Mouse (Mus musculus) hindbrain, embryonic 11.5 days (tissue): ENCODE results near the gene Cma2. TPM values are rescaled to one million over a fixed set of nuclear protein-coding genes. Genes with fewer than 3 reads are reported as not detected.
"Not testable (repeated sequence)": the region's sequence is repeated elsewhere in the genome, so short reads cannot be mapped to it uniquely, and the experiment has no call there.

ENCODE experiments used
- ATAC-seq: fragments of 200-750 bp; cut with Nextera tagmentation; 2 replicates; pipeline ENCODE4 v1.8.0; 2017; ENCODE audit warnings: mild to moderate bottlenecking, moderate TSS enrichment, moderate library complexity; ENCODE audit not compliant: low FRiP score
- DNase-seq: peaks from one replicate; pipeline ENCODE4 v3.0.0-alpha.2; 2015; ENCODE audit warnings: low spot score
- H3K27ac ChIP-seq: fragments of 300-500 bp; sonication (generic); 2 replicates; pipeline ENCODE4 v1.5.1; 2014; ENCODE audit warnings: mild to moderate bottlenecking, low read depth, low read length
- H3K27me3 ChIP-seq: fragments of 300-500 bp; sonication (generic); 2 replicates; pipeline ENCODE4 v1.6.1; 2014; ENCODE audit warnings: mild to moderate bottlenecking, low read length, moderate library complexity, mixed read lengths; ENCODE audit not compliant: control insufficient read depth, insufficient read depth
- H3K36me3 ChIP-seq: fragments of 300-500 bp; sonication (generic); 2 replicates; pipeline ENCODE4 v1.6.1; 2014; ENCODE audit warnings: mild to moderate bottlenecking, low read length, moderate library complexity, mixed read lengths; ENCODE audit not compliant: control insufficient read depth, insufficient read depth
- H3K4me1 ChIP-seq: fragments of 300-500 bp; sonication (generic); replicated peaks from 2 replicates; pipeline ENCODE4 v1.6.1; 2014; ENCODE audit warnings: low read length, mixed read lengths; ENCODE audit not compliant: control insufficient read depth, insufficient read depth
- H3K4me2 ChIP-seq: fragments of 300-500 bp; sonication (generic); replicated peaks from 2 replicates; pipeline ENCODE4 v1.6.1; 2014; ENCODE audit warnings: mild to moderate bottlenecking, low read depth, low read length
- H3K4me3 ChIP-seq: fragments of 300-500 bp; sonication (generic); 2 replicates; pipeline ENCODE4 v1.5.1; 2014; ENCODE audit warnings: low read depth, low read length
- H3K9ac ChIP-seq: fragments of 300-500 bp; sonication (generic); 2 replicates; pipeline ENCODE4 v1.6.1; 2014; ENCODE audit warnings: low read depth, low read length
- H3K9me3 ChIP-seq: fragments of 300-500 bp; sonication (generic); 2 replicates; pipeline ENCODE4 v1.6.1; 2016; ENCODE audit warnings: low read length; ENCODE audit not compliant: control insufficient read depth
- WGBS: fragments of 180-500 bp; shearing (Covaris S2); extraction: QIAGEN DNeasy Blood & Tissue Kit; methylation state at CpG from one replicate; pipeline ENCODE4 v1.1.7; 2014; 5-methylcytosine and 5-hydroxymethylcytosine counted together
- polyA plus RNA-seq: library from polyadenylated mRNA; unstranded; fragments of >200 nt; fragmentation: Nextera tagmentation; extraction: Ambion mirVana; gene quantifications from 2 replicates; pipeline ENCODE4 v1.2.1, GENCODE M21; 2014

Gene Cma2
- polyA plus RNA-seq, 1 experiment from 2014 or later = not detected

DNA sequence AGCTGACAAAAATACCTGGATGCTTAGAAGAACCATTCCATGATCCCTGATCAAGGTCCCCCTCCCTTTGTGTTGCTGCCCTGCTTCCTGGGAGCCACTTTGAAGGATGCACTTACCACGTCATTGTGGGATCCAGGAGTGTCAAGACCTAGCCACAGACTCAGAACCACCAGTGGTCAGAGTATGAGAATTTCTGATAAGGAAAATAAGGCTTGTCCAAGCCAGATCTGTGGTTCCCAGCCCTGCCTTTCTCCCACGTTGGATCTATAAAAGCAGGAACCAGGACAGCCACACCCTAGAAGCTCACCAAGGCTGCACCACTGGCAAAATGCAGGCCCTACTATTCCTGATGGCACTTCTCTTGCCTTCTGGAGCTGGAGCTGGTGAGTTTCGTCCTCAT lies 66.9 kb downstream of the Cma2 start, which contains the start of gene Mcpt1:
Gene Mcpt1 (plus strand): TSS at position 301 of the 400 bp plus-strand sequence.
- H3K9me3 ChIP-seq, H3K36me3 ChIP-seq, DNase-seq, H3K4me2 ChIP-seq, ATAC-seq, H3K4me3 ChIP-seq, H3K4me1 ChIP-seq, H3K9ac ChIP-seq, H3K27ac ChIP-seq, H3K27me3 ChIP-seq: not testable (repeated sequence)
- WGBS = 84% methylated on average over 3 of the region's 3 CpGs

DNA sequence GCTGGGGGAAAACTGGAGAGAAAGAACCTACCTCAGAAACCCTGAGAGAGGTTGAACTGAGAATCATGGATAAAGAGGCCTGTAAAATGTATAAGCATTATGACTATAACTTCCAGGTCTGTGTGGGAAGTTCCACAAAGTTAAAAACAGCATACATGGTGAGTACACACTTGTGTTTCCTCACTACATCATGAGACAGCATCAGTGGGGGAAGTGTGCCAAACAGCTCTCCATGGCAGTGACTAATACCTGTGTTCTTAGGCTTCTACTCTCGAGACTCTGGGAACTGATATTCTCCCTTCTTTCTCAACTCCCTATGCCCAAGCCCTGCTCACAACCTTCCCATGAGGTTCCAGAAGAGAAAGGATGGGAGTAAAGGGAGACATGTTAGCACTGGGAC lies 68.7 kb downstream of the Cma2 start:
- no peaks in the 10 kb centered on the region for H3K36me3 ChIP-seq
- H3K4me1 ChIP-seq = no peaks in the 10 kb centered on the region
- H3K4me3 ChIP-seq = no peak overlapping the region
- DNase-seq = no peak
- H3K27me3 ChIP-seq = no peaks in the 10 kb centered on the region
- no peak for ATAC-seq
- H3K9ac ChIP-seq = no peak overlapping the region
- no peak overlapping the region for H3K27ac ChIP-seq
- 67% methylated on average over 1 of the region's 1 CpGs for WGBS
- H3K9me3 ChIP-seq = no peaks in the 10 kb centered on the region
- no peak overlapping the region for H3K4me2 ChIP-seq

DNA sequence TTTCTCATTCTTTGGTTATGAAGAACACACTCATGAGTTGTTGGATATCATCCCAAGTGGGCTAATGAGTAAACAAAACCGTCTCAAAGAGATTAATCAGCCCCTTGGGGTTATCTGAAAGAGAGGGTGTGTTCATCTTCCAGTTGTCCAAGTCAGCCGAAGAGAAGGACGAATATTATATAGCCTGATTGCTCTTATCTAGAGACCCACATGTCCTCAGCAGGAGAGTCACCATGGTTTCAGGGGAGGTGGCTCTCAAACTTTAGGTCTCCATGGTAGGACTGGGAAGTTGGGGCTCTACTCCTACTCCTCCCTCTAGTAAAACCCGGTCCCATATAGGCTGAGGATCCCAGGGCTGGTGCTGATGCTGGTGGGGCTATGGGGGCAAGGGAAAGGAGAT lies 70.5 kb downstream of the Cma2 start:
- not testable (repeated sequence) for H3K4me2 ChIP-seq, H3K27me3 ChIP-seq, H3K36me3 ChIP-seq, DNase-seq, H3K27ac ChIP-seq, H3K9ac ChIP-seq, H3K9me3 ChIP-seq, H3K4me3 ChIP-seq, H3K4me1 ChIP-seq, ATAC-seq
- WGBS = 86% methylated on average over 3 of the region's 4 CpGs

Other genes starting within 250 kb of the Cma2 start
- 0.36 and 0.49 TPM in 2 replicates for gene Tgm1, start 237.1 kb upstream of the Cma2 start, polyA plus RNA-seq
- 25.3 and 27.4 TPM in 2 replicates for gene Rabggta, start 228.7 kb upstream of the Cma2 start, polyA plus RNA-seq
- 68.6 and 72.1 TPM in 2 replicates for gene Dhrs1, start 205.3 kb upstream of the Cma2 start, polyA plus RNA-seq
- gene Nop9, start 205.3 kb upstream of the Cma2 start, polyA plus RNA-seq = 47.0 and 47.6 TPM in 2 replicates
- gene Cideb, start 192.5 kb upstream of the Cma2 start, polyA plus RNA-seq = 0.33 TPM in 1 of 2 replicates, not detected in the other
- 0.28 and 0.62 TPM in 2 replicates for gene Ltb4r2, start 189.6 kb upstream of the Cma2 start, polyA plus RNA-seq
- 0.14 TPM in 1 of 2 replicates, not detected in the other for gene Ltb4r1, start 185.0 kb upstream of the Cma2 start, polyA plus RNA-seq
- gene Adcy4, start 166.9 kb upstream of the Cma2 start, polyA plus RNA-seq = 6.6 and 7.6 TPM in 2 replicates
- 11.0 and 12.9 TPM in 2 replicates for gene Ripk3, start 162.1 kb upstream of the Cma2 start, polyA plus RNA-seq
- 19.5 and 25.5 TPM in 2 replicates for gene Nfatc4, start 127.8 kb upstream of the Cma2 start, polyA plus RNA-seq
- 8.3 and 8.8 TPM in 2 replicates for gene Nynrin, start 97.0 kb upstream of the Cma2 start, polyA plus RNA-seq
- gene Cbln3, start 66.6 kb upstream of the Cma2 start, polyA plus RNA-seq = 0.17 and 0.31 TPM in 2 replicates
- 7.8 and 9.3 TPM in 2 replicates for gene Khnyn, start 66.0 kb upstream of the Cma2 start, polyA plus RNA-seq
- gene Sdr39u1, start 50.7 kb upstream of the Cma2 start, polyA plus RNA-seq = 39.7 and 41.9 TPM in 2 replicates
- not detected in 2 replicates for gene Cma1, start 6.3 kb upstream of the Cma2 start, polyA plus RNA-seq
- not detected in 2 replicates for gene Mcpt1, start 67.0 kb downstream of the Cma2 start, polyA plus RNA-seq
- gene Mcpt9, start 79.5 kb downstream of the Cma2 start, polyA plus RNA-seq = not detected in 2 replicates
- gene Mcpt2, start 91.1 kb downstream of the Cma2 start, polyA plus RNA-seq = not detected in 2 replicates
- gene Mcpt4, start 111.3 kb downstream of the Cma2 start, polyA plus RNA-seq = not detected in 2 replicates
- not detected in 2 replicates for gene Mcpt8, start 134.3 kb downstream of the Cma2 start, polyA plus RNA-seq
- gene Ctsg, start 151.6 kb downstream of the Cma2 start, polyA plus RNA-seq = 0.31 TPM in 1 of 2 replicates, not detected in the other
- gene Gzme, start 169.6 kb downstream of the Cma2 start, polyA plus RNA-seq = not detected in 2 replicates
- not detected in 2 replicates for gene Gzmd, start 181.6 kb downstream of the Cma2 start, polyA plus RNA-seq
- gene Gzmg, start 208.6 kb downstream of the Cma2 start, polyA plus RNA-seq = not detected in 2 replicates
- not detected in 2 replicates for gene Gzmn, start 223.6 kb downstream of the Cma2 start, polyA plus RNA-seq